Mouse (Mus musculus) liver, embryonic 14.5 days (tissue): ENCODE measurements around the gene Mapkapk5. TPM values are rescaled to one million over a fixed set of nuclear protein-coding genes. Genes with fewer than 3 reads are reported as not detected.

ENCODE experiments used
- ATAC-seq: fragments of 200-750 bp; cut with Nextera tagmentation; 2 replicates; pipeline ENCODE4 v1.8.0; 2017; ENCODE audit warnings: moderate number of reproducible peaks, mild to moderate bottlenecking, moderate library complexity; ENCODE audit not compliant: insufficient read depth
- DNase-seq, 3 experiments: peaks; one replicate each; pipeline ENCODE4 v3.0.0-alpha.2; 2012 to 2013; ENCODE audit warnings: low read depth in 3 of 3, low spot score in 3 of 3
- H3K27ac ChIP-seq: fragments of 300-500 bp; sonication (generic); 2 replicates; pipeline ENCODE4 v1.5.1; 2014; ENCODE audit warnings: moderate library complexity, mild to moderate bottlenecking, control low read depth, inconsistent platforms
- H3K27me3 ChIP-seq: fragments of 300-500 bp; sonication (generic); 2 replicates; pipeline ENCODE4 v1.6.1; 2014; ENCODE audit warnings: mild to moderate bottlenecking, low read length, moderate library complexity; ENCODE audit not compliant: control insufficient read depth, insufficient read depth
- H3K36me3 ChIP-seq: fragments of 300-500 bp; sonication (generic); replicated peaks from 2 replicates; pipeline ENCODE4 v1.6.1; 2014; ENCODE audit warnings: low read depth; ENCODE audit not compliant: control insufficient read depth, insufficient read depth
- H3K4me1 ChIP-seq, 2 experiments: fragments of 200-500 bp in 1 of 2; fragments of 300-500 bp in 1 of 2; sonication (generic) in 1 of 2; replicated peaks; 2 replicates each; pipeline ENCODE4 v1.6.1; 2012 to 2014; ENCODE audit warnings: antibody characterized with exemption in 1 of 2, inconsistent platforms in 1 of 2, low read length in 1 of 2; ENCODE audit not compliant: control insufficient read depth in 2 of 2, insufficient read depth in 2 of 2
- H3K4me2 ChIP-seq: fragments of 300-500 bp; sonication (generic); 2 replicates; pipeline ENCODE4 v1.6.1; 2014; ENCODE audit warnings: low read depth, mild to moderate bottlenecking, control low read depth, moderate library complexity
- H3K4me3 ChIP-seq, 2 experiments: fragments of 200-500 bp in 1 of 2; fragments of 300-500 bp in 1 of 2; sonication (generic) in 1 of 2; 2 replicates each; pipeline ENCODE4 v1.5.1; 2012 to 2014; ENCODE audit warnings: low read depth in 2 of 2, low read length in 2 of 2, mild to moderate bottlenecking in 2 of 2, control low read depth in 1 of 2, inconsistent platforms in 1 of 2, moderate library complexity in 1 of 2; ENCODE audit not compliant: insufficient read depth in 1 of 2
- H3K9ac ChIP-seq: fragments of 300-500 bp; sonication (generic); replicated peaks from 2 replicates; pipeline ENCODE4 v1.6.1; 2014; ENCODE audit warnings: mild to moderate bottlenecking, control low read depth, moderate library complexity
- H3K9me3 ChIP-seq: fragments of 300-500 bp; sonication (generic); 2 replicates; pipeline ENCODE4 v1.6.1; 2016; ENCODE audit warnings: low read length, mixed read lengths; ENCODE audit not compliant: control insufficient read depth
- CTCF ChIP-seq: IDR thresholded peaks from 2 replicates; pipeline ENCODE4 v1.5.1; 2016; ENCODE audit warnings: antibody characterized with exemption, low read depth, control low read depth
- EP300 ChIP-seq: IDR thresholded peaks from 2 replicates; pipeline ENCODE4 v1.6.1; 2016; ENCODE audit warnings: antibody characterized with exemption, low read depth
- WGBS: fragments of 180-500 bp; shearing (Covaris S2); extraction: QIAGEN DNeasy Blood & Tissue Kit; methylation state at CpG from one replicate; pipeline ENCODE4 v1.1.7; 2014; ENCODE audit not compliant: insufficient replicate concordance; 5-methylcytosine and 5-hydroxymethylcytosine counted together
- polyA plus RNA-seq, 2 experiments: library from polyadenylated mRNA; depleted of rRNA in 1 of 2; stranded (reverse) in 1 of 2; unstranded in 1 of 2; fragments of >200 nt; fragmentation: Nextera tagmentation in 1 of 2; extraction: Ambion mirVana in 1 of 2; gene quantifications; 2 replicates each; pipeline versions ENCODE4 v1.2.1 to v1.2.3; 2012 to 2014

The Mapkapk5 gene
- polyA plus RNA-seq, 2 experiments = 22.8 to 43.4 TPM

DNA sequence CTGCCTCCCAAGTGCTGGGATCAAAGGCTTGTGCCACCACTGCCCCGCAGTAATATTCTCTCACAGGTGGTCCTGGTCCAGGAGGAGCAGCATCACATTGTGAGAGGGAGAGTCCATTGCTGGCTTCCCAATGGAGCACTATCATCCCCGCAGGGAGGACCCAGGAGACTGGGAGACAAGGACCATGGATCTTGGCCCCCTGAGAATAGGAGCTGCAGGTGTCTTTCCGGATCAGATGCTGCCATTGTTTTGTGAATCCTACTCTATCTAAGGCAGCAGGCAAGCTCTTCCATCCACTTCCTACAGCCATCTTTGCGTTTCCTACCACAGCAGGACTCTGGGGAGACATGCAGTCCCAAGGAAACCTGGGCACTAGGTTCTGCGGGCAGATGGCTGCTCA is 40.0 kb upstream of the Mapkapk5 start:
- WGBS = 73% methylated on average over 5 of the region's 5 CpGs
- no peak overlapping the region for H3K9ac ChIP-seq
- peaks cover 9 to 30% of the 10 kb centered on the region in 2 experiments for H3K4me1 ChIP-seq
- no peak for ATAC-seq
- no peak overlapping the region for H3K4me3 ChIP-seq
- no peak overlapping the region for H3K27ac ChIP-seq
- TF ChIP-seq EP300 = no peak
- no peak for TF ChIP-seq CTCF
- H3K36me3 ChIP-seq = no peaks in the 10 kb centered on the region
- DNase-seq = no peak
- H3K4me2 ChIP-seq = no peak overlapping the region
- no peaks in the 10 kb centered on the region for H3K9me3 ChIP-seq
- H3K27me3 ChIP-seq = no peaks in the 10 kb centered on the region

DNA sequence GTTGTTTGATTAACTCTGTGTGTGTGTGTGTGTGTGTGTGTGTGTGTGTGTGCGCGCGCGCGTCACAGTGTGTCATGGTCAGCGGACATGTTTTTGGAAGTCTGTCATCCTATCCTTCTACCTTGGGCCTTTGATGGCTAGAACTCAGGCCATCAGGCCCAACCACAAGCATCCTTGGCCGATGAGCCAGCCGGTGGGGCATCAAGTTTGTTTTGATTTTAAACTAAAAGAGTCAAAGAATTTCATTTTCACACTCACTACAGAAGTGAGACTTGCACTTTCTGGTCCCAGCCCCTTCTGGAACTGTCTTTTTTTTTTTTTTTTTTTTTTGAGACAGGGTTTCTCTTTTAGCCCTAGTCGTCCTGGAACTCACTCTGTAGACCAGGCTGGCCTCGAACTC is 39.3 kb upstream of the Mapkapk5 start:
- ATAC-seq (no peak), DNase-seq (no peak)
- 87% methylated on average over 10 of the region's 10 CpGs for WGBS
- no peaks in the 10 kb centered on the region for H3K27me3 ChIP-seq
- no peak overlapping the region for H3K4me2 ChIP-seq
- H3K4me3 ChIP-seq = no peak overlapping the region
- peaks cover 9 to 30% of the 10 kb centered on the region in 2 experiments for H3K4me1 ChIP-seq
- no peak overlapping the region for H3K9ac ChIP-seq
- no peaks in the 10 kb centered on the region for H3K9me3 ChIP-seq
- H3K27ac ChIP-seq = no peak overlapping the region
- H3K36me3 ChIP-seq = no peaks in the 10 kb centered on the region
- TF ChIP-seq CTCF = no peak
- no peak for TF ChIP-seq EP300

DNA sequence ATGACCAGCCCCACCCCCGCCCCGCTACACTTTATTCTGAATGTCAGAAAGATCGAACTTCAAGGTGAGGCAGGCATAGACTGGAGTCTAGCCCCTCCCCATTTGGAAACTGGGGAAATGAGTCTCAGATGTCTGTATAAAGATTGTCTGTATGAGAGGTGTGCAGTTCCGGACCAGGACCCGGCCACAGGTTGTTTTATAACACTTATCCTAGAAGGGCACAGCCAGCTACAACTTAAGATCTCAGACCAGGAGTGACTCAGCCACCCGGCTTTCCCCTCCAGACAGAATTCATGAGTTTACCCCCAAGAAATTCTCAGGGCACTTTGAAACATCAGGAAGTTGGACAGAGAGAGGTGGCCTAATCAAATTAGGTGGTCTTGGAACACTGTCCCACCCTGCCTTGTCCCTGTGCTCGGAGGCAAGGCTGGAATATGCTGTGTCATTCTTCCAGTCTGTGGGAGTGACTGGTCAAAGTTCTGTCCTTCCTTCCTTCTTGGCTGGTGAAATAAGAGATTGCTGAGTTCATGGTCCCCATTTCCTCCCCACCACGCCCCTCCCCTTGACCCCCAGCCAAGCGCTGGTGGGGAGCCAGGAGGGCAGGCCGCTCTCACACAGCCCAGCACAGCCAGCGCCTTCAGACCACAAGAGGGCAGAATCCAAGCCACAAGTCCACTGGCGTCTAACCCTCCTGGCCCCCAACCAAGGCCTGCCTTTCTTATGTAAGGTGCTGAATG is 38.2 kb upstream of the Mapkapk5 start:
- H3K4me3 ChIP-seq = no peak overlapping the region
- no peak overlapping the region for H3K9ac ChIP-seq
- peaks cover 9 to 30% of the 10 kb centered on the region in 2 experiments for H3K4me1 ChIP-seq
- 27% methylated on average over 12 of the region's 12 CpGs for WGBS
- peak in 2 of 3 experiments; percentile 41 to 47 for DNase-seq
- no peaks in the 10 kb centered on the region for H3K27me3 ChIP-seq
- H3K9me3 ChIP-seq = no peaks in the 10 kb centered on the region
- H3K36me3 ChIP-seq = no peaks in the 10 kb centered on the region; the same call in 1 of the 2 replicates
- peak; percentile 75 for ATAC-seq
- 0 out of 2 replicates have a peak overlapping the region, but pooled peaks have one; percentile 22 for H3K4me2 ChIP-seq
- TF ChIP-seq EP300 (no peak), CTCF (peak; percentile 78)
- H3K27ac ChIP-seq = no peak overlapping the region

DNA sequence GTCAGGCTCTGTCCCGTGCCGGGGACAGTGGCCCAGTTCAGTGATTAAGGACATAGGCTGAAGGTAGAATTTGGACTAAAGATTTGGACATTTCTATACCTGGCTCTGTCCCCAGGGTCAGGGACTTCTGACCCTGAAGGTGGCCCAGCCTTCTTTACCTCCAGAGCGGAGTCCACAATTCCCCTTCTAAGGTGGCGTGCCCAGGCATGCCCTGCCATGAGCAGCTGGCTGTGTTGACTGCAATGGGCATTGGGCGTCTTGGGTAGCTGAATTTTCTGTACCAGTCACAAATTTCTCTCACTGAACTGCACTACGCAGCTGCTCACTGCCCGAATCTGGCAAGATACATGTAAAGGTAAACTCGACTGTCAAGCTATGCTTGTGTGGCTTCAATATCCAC is 36.2 kb upstream of the Mapkapk5 start:
- no peak for DNase-seq
- Histone ChIP-seq H3K4me3 (no peak overlapping the region), H3K4me1 (peaks cover 7 to 22% of the 10 kb centered on the region in 2 experiments), H3K36me3 (peaks cover 4% of the 10 kb centered on the region), H3K27me3 (no peaks in the 10 kb centered on the region), H3K4me2 (no peak overlapping the region), H3K27ac (no peak overlapping the region), H3K9ac (no peak overlapping the region), H3K9me3 (no peaks in the 10 kb centered on the region)
- ATAC-seq = no peak
- no peak for TF ChIP-seq CTCF
- no peak for TF ChIP-seq EP300
- 72% methylated on average over 8 of the region's 8 CpGs for WGBS

DNA sequence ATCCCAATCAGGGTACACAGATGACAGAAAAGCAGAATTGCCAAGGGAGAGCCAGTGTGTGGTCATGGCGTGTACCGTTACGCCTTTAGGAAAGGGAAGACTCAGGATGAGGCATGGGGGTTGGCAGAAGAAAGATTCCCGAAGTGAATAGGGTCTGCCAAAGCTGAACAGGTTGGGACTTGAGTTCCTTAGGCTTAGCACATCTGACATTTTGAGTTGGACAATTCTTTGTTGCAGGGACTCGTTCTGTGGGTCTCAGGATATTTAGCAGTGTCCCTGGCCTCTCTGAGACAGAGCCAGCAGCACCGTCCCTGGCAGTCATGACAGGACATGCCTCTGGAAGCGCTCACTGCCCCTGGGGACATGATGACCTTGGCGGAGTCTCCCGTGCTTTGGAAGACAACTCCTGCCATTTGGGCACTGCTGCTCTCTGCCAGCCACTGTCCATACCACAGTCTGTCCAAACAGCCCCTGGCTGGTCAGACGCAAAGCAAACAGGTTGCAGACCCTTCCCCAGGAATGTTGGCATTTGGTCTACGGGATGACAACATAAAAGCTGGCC is 31.3 kb upstream of the Mapkapk5 start:
- WGBS = 82% methylated on average over 11 of the region's 11 CpGs

More for the DNA sequence above, 31.3 kb upstream of the Mapkapk5 start:
- Histone ChIP-seq H3K36me3 (peaks cover 4% of the 10 kb centered on the region), H3K9me3 (no peaks in the 10 kb centered on the region), H3K27me3 (no peaks in the 10 kb centered on the region), H3K27ac (no peak overlapping the region), H3K4me1 (no peaks in the 10 kb centered on the region), H3K4me2 (no peak overlapping the region), H3K4me3 (no peak overlapping the region), H3K9ac (no peak overlapping the region)
- TF ChIP-seq EP300 (no peak), CTCF (no peak)
- ATAC-seq = no peak
- DNase-seq = no peak
